Mouse (Mus musculus): Measurements from ENCODE around the gene Dync2li1. TPM values are rescaled to one million over a fixed set of nuclear protein-coding genes. Genes with fewer than 3 reads are reported as not detected.

Dync2li1 gene
- polyA plus RNA-seq, 1 experiment from 2014 or later: 33.3 TPM

DNA sequence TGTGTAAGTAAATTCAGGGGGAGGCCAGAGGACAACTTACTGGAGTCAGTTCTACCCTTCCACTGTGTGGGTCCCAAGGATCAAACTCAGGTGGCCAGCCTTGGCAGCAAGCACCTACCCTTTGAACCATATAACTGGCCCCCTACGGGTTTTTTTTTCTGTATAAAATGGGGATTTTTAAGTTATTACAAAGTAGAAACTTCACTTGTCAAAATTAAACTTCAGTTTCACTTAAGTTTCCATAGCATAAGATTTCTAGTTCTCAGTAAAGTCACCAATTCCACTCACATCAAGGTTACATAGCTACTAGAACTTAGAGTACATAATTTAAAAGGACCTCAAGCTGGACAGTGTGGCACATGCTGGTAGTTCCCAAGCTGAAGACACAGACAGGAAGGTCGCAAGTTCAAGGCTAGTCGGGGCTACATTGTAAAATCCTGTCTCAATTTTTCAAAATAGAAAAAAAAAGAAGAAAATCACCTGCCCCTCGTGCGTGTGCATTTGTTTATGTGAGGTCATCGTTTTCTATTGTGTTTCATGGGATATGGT lies 9.7 kb upstream of the Dync2li1 start:
- H3K4me3 ChIP-seq: no peak overlapping the region
- H3K9ac ChIP-seq (replicated peaks): no peak overlapping the region
- peaks cover 6% of the 10 kb centered on the region; the same call in 1 of the 2 replicates for H3K9me3 ChIP-seq
- no peak overlapping the region for H3K27ac ChIP-seq (replicated peaks)
- no peaks in the 10 kb centered on the region for H3K27me3 ChIP-seq
- WGBS: 88% methylated on average over 6 of the region's 6 CpGs
- no peak for ATAC-seq (ENCODE audit: low FRiP score, low read depth)
- no peaks in the 10 kb centered on the region for H3K4me1 ChIP-seq
- H3K4me2 ChIP-seq (replicated peaks): no peak overlapping the region
- H3K36me3 ChIP-seq: peaks cover 16% of the 10 kb centered on the region

DNA sequence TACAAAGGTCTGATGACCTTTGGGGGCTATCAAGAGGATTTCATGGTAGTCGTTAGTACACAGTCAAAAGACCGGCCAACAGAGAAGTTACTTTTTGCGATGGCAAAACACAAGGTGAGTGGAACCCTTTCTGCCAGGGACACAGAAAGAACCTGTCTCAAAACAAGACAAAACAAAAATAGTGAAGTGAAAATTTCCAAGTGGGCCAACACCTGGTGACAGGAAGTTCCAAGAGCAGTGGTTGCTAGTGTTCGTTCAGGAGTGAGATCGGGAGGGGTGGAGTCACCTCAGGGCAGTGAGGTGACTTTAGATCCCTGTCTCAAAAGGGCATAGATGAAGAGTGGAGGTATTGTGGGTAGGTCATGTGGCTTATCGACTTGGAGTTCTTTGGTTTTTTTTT lies 8.3 kb upstream of the Dync2li1 start:
- Histone ChIP-seq H3K9me3 (peaks cover 6% of the 10 kb centered on the region; the same call in 1 of the 2 replicates), H3K4me1 (no peaks in the 10 kb centered on the region), H3K27ac (replicated peaks) (no peak overlapping the region), H3K9ac (replicated peaks) (no peak overlapping the region), H3K27me3 (no peaks in the 10 kb centered on the region), H3K4me2 (replicated peaks) (no peak overlapping the region), H3K4me3 (no peak overlapping the region), H3K36me3 (peaks cover 15% of the 10 kb centered on the region)
- ATAC-seq (ENCODE audit: low FRiP score, low read depth): no peak
- WGBS: 91% methylated on average over 6 of the region's 6 CpGs

DNA sequence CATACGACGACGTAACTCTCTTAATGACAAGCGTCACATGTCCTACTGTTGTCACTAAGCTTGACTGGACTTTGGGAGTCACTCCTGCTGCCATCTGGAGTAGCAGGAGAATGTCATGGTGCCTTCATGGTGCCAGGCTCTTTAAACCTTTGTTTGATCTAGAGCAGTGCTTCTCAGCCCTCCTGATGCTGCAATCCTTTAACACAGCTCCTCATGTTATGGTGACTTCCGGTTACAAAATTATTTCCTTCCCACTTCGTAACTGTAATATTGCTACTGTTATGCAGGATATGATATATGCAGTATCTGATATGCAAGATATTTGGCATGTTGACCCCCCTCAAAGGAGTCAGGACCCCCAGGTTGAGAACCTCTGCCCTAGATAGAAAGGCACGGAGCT lies 7.2 kb upstream of the Dync2li1 start:
- Histone ChIP-seq H3K4me1 (no peaks in the 10 kb centered on the region), H3K36me3 (peaks cover 4% of the 10 kb centered on the region), H3K27ac (replicated peaks) (no peak overlapping the region), H3K4me3 (no peak overlapping the region), H3K27me3 (no peaks in the 10 kb centered on the region), H3K4me2 (replicated peaks) (no peak overlapping the region), H3K9me3 (no peaks in the 10 kb centered on the region), H3K9ac (replicated peaks) (no peak overlapping the region)
- ATAC-seq (ENCODE audit: low FRiP score, low read depth): no peak
- WGBS: 90% methylated on average over 7 of the region's 7 CpGs

DNA sequence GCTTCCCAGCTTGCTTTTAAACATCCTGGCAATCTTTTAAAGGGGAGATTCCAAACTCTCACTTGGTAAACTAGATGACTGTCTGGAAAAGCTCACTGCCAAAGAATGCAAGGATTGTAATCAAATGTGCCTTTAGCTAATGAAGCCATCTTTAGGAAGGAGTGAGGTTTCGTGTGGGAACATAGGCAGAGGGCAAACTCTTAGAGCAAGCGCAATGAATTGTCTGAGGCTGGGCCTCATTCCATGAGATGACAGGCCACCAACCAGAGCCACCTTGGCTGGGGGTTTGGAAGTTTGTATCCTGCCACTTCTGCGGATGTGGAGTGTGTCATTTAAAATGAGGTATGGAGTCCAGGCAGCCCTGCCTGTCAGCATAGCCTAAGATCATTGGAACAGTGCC lies 6.2 kb upstream of the Dync2li1 start:
- Histone ChIP-seq H3K36me3 (no peaks in the 10 kb centered on the region), H3K27ac (replicated peaks) (no peak overlapping the region), H3K4me1 (no peaks in the 10 kb centered on the region), H3K4me2 (replicated peaks) (no peak overlapping the region), H3K27me3 (no peaks in the 10 kb centered on the region; the same call in 1 of the 2 replicates), H3K9ac (replicated peaks) (no peak overlapping the region), H3K4me3 (no peak overlapping the region), H3K9me3 (no peaks in the 10 kb centered on the region)
- 79% methylated on average over 3 of the region's 3 CpGs for WGBS
- no peak for ATAC-seq (ENCODE audit: low FRiP score, low read depth)

DNA sequence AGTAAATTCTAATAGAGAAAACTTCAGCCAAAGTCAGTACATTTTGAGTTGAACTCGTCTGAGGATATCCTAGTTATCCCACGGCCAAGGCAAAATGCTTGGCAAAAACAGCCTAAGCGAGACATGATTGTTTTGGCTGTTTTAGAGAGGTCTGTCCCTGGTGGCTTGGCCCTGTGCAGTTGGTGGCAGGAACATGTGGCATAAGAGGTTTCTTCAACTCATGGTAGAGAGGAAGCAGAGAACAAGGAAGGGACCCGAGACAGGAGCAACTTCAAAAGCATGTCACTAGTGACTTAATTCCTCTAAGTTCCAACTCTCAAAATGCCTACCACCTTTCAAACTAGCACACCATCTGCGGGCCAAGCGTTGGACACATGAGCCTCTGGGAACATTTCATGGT lies 5.7 kb upstream of the Dync2li1 start:
- Histone ChIP-seq H3K27ac (replicated peaks) (no peak overlapping the region), H3K4me3 (no peak overlapping the region), H3K9ac (replicated peaks) (no peak overlapping the region), H3K4me1 (no peaks in the 10 kb centered on the region), H3K9me3 (no peaks in the 10 kb centered on the region), H3K27me3 (no peaks in the 10 kb centered on the region; the same call in 1 of the 2 replicates), H3K36me3 (no peaks in the 10 kb centered on the region), H3K4me2 (replicated peaks) (no peak overlapping the region)
- 88% methylated on average over 6 of the region's 6 CpGs for WGBS
- no peak for ATAC-seq (ENCODE audit: low FRiP score, low read depth)

DNA sequence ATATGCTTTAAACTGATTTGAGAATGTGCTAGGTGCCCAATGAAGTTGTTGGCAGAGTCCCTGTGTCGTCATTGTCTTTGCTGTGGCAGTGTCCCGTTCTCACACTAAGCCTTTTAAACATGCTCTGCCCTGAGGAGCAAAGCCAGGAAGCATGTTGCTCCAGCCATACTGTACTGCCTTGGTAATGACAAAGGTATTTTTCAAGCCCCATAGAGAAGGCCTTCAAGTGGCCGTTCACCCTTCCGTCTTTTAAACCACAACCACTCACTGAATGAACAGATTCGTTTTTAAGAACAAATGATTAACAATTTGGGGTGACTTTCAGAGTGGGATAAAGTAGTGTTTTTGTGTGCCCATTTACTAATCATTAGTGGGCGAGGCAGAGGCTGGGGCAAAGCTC lies 5.1 kb upstream of the Dync2li1 start:
- Histone ChIP-seq H3K27ac (replicated peaks) (no peak overlapping the region), H3K9me3 (no peaks in the 10 kb centered on the region), H3K36me3 (no peaks in the 10 kb centered on the region), H3K4me3 (no peak overlapping the region), H3K9ac (replicated peaks) (no peak overlapping the region), H3K27me3 (no peaks in the 10 kb centered on the region; the same call in 1 of the 2 replicates), H3K4me2 (replicated peaks) (no peak overlapping the region), H3K4me1 (no peaks in the 10 kb centered on the region)
- WGBS: 85% methylated on average over 6 of the region's 6 CpGs
- no peak for ATAC-seq (ENCODE audit: low FRiP score, low read depth)

DNA sequence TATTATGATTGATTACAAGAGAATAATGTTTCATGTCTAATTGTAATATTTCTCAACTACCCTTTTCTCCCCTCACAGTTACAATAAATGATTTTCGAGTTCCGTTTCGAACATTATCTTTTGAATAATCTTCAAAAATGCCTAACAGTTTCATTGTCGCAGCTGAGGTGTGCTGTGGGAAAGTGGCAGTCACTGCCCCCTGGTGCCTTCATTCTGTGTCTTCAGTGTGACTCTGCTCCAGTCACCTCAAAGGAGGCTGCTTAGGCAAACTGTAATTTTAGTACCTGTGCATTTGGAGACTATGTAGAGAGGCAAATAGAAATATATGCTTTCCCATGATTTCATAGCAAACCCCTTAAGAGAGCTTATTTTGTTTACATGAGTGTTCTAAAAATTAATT lies 4.3 kb upstream of the Dync2li1 start:
- H3K4me1 ChIP-seq: peaks cover 4% of the 10 kb centered on the region
- no peaks in the 10 kb centered on the region; the same call in 1 of the 2 replicates for H3K27me3 ChIP-seq
- no peak overlapping the region for H3K4me3 ChIP-seq
- 88% methylated on average over 4 of the region's 4 CpGs for WGBS
- H3K36me3 ChIP-seq: no peaks in the 10 kb centered on the region
- no peak for ATAC-seq (ENCODE audit: low FRiP score, low read depth)
- no peak overlapping the region for H3K9ac ChIP-seq (replicated peaks)
- H3K27ac ChIP-seq (replicated peaks): no peak overlapping the region
- no peaks in the 10 kb centered on the region for H3K9me3 ChIP-seq
- H3K4me2 ChIP-seq (replicated peaks): no peak overlapping the region

DNA sequence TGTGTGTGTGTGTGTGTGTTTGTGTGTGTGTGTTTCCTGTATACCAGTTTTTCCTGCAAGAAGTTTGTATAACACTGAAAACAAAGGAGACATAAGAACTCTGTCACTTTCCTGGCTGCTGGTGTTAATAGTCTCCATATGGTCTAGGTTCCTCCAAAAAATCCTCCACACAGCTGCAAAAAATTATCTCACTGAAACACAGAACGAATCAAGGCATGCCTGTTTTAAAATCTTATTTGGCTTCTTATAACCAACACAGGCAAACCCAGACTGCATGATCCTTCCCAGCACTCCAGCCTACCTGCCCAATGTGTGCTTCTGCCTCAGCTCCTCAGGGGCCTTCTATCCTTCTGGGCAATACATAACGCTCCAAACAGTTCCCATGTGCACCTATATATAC lies 3.4 kb upstream of the Dync2li1 start:
- no peaks in the 10 kb centered on the region for H3K9me3 ChIP-seq
- H3K4me2 ChIP-seq (replicated peaks): no peak overlapping the region
- WGBS: 71% methylated on average over 2 of the region's 2 CpGs
- H3K4me1 ChIP-seq: peaks cover 7% of the 10 kb centered on the region
- no peaks in the 10 kb centered on the region; the same call in 1 of the 2 replicates for H3K27me3 ChIP-seq
- H3K36me3 ChIP-seq: no peaks in the 10 kb centered on the region
- ATAC-seq (ENCODE audit: low FRiP score, low read depth): no peak
- H3K27ac ChIP-seq (replicated peaks): no peak overlapping the region
- no peak overlapping the region for H3K9ac ChIP-seq (replicated peaks)
- no peak overlapping the region for H3K4me3 ChIP-seq

DNA sequence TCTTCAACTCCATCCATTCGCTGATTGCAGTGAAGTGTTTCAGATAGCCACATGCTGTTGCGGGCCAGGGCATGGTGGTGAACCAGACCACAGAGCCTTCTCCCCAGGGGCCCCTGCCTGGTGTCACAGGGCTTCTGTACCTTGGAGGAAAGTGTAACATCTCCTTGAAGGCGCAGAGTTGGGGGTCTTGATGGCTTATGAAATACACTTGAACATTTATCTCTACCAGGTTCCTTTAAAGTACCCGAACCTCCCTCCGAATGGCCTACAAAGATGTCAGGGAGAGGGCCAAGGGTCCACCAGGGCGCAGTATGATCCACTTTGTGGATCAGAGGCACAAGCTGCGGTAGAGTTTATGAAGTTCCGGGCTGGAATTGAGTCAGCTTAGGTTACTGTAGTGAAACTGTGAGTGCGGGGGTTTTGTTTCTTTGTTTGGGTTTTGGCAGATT lies 585 bp downstream of the Dync2li1 start:
- H3K27ac ChIP-seq (replicated peaks): no peak overlapping the region
- peak overlapping the region; percentile 68 for H3K4me2 ChIP-seq (replicated peaks)
- no peaks in the 10 kb centered on the region for H3K36me3 ChIP-seq
- no peaks in the 10 kb centered on the region for H3K9me3 ChIP-seq
- 32% methylated on average over 9 of the region's 9 CpGs for WGBS
- peak overlapping the region; percentile 73 for H3K9ac ChIP-seq (replicated peaks)
- H3K27me3 ChIP-seq: no peaks in the 10 kb centered on the region; the same call in 1 of the 2 replicates
- H3K4me3 ChIP-seq: peak overlapping the region; percentile 65
- peaks cover 7% of the 10 kb centered on the region for H3K4me1 ChIP-seq
- peak; percentile 69 for ATAC-seq (ENCODE audit: low FRiP score, low read depth)

DNA sequence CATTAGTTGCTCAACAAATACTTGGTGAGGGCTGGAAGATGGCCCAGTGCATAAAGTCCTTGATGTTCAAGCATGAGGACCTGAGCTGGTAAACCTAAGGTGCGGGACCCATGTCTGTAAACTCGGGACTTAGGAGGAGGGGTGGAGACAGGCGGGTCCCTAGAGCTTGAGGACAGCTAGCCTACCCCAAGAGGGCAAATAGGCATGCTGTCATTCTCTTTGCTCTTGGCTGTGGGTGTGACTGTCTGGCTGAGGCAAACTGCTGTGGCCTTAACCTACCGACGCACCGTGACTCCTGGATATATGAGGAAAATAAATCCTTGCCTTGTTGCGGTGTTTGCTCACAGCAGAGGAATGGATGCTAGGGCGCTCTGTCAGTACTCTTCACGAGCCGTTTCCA lies 1.4 kb downstream of the Dync2li1 start:
- no peak for ATAC-seq (ENCODE audit: low FRiP score, low read depth)
- H3K4me3 ChIP-seq: no peak overlapping the region
- H3K36me3 ChIP-seq: no peaks in the 10 kb centered on the region
- no peak overlapping the region for H3K27ac ChIP-seq (replicated peaks)
- H3K9ac ChIP-seq (replicated peaks): no peak overlapping the region
- peaks cover 7% of the 10 kb centered on the region for H3K4me1 ChIP-seq
- WGBS: 91% methylated on average over 10 of the region's 10 CpGs
- no peak overlapping the region for H3K4me2 ChIP-seq (replicated peaks)
- H3K9me3 ChIP-seq: no peaks in the 10 kb centered on the region
- H3K27me3 ChIP-seq: no peaks in the 10 kb centered on the region; the same call in 1 of the 2 replicates

DNA sequence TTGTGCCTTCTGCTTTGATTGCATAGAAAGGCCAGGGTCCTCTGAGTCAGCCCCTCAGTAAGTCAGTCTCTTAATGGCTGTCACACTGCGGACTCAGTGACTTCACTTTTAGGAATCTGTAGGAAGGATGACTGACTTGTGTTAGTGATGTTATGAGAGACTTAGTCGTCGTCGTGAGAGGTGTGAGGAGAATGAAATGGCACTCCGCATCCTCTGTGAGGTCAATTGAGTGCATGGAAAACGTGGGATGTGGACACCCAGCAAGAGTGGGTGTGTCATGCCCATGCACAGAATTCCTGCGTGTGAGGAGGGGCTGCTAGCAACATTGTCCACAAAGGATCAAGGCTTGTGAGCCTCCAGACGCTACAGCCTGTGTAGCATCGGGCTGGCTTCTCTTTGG lies 2.3 kb downstream of the Dync2li1 start:
- no peak overlapping the region for H3K4me3 ChIP-seq
- no peaks in the 10 kb centered on the region; the same call in 1 of the 2 replicates for H3K27me3 ChIP-seq
- WGBS: 85% methylated on average over 9 of the region's 9 CpGs
- no peak overlapping the region for H3K27ac ChIP-seq (replicated peaks)
- no peak for ATAC-seq (ENCODE audit: low FRiP score, low read depth)
- H3K36me3 ChIP-seq: no peaks in the 10 kb centered on the region
- peaks cover 7% of the 10 kb centered on the region for H3K4me1 ChIP-seq
- H3K9me3 ChIP-seq: no peaks in the 10 kb centered on the region
- H3K4me2 ChIP-seq (replicated peaks): no peak overlapping the region
- no peak overlapping the region for H3K9ac ChIP-seq (replicated peaks)

DNA sequence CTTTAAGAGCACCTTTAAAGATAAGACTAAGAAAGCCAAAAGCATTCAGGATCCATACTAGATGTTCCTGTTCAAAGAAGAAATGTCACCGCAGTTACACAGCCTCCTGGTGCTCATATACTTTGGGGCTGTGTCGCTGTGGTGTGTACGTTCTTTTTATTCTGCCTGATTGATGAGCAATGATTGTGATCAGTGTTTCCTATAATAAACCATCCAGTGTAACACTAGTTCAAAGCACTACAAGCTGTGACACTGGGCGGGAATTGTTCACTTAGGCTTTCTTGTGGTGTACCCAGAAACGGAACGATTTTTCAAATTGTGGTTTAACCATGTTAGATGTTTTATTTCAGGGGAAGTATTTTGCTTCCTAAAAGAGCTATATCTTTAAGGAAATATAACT lies 5.5 kb downstream of the Dync2li1 start:
- Histone ChIP-seq H3K36me3 (no peaks in the 10 kb centered on the region), H3K9ac (replicated peaks) (no peak overlapping the region), H3K4me3 (no peak overlapping the region), H3K27ac (replicated peaks) (no peak overlapping the region), H3K4me2 (replicated peaks) (no peak overlapping the region), H3K4me1 (peaks cover 5% of the 10 kb centered on the region), H3K9me3 (no peaks in the 10 kb centered on the region), H3K27me3 (no peaks in the 10 kb centered on the region)
- 93% methylated on average over 6 of the region's 6 CpGs for WGBS
- no peak for ATAC-seq (ENCODE audit: low FRiP score, low read depth)

DNA sequence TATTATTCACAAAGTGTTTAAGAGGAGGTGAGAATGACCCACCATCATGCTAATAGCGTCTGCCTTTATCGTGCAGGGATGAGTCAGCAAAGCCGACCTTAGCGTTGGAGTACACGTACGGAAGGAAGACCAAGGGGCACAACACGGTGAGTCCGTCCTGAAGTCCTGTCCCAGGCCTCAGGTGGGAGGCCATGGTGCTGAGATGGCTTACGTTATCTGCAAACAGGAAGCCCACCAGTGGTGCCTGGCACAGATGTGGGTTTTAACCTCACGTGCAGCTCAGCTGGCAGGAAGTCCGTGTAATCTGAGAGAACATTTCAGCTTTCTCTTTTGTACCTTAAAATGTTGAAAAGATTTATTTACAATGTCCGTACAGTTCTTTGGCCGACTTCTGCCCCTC lies 7.1 kb downstream of the Dync2li1 start:
- Histone ChIP-seq H3K4me1 (no peaks in the 10 kb centered on the region), H3K4me2 (replicated peaks) (no peak overlapping the region), H3K27me3 (no peaks in the 10 kb centered on the region), H3K9ac (replicated peaks) (no peak overlapping the region), H3K4me3 (no peak overlapping the region), H3K36me3 (no peaks in the 10 kb centered on the region), H3K9me3 (no peaks in the 10 kb centered on the region), H3K27ac (replicated peaks) (no peak overlapping the region)
- 88% methylated on average over 13 of the region's 13 CpGs for WGBS
- no peak for ATAC-seq (ENCODE audit: low FRiP score, low read depth)
